Mouse (Mus musculus) embryonic fibroblast, embryonic 13.5 days (primary cell): ENCODE data around the gene Acp5.

Source experiments
- CTCF ChIP-seq: IDR thresholded peaks from 2 replicates; pipeline ENCODE4 v1.5.1; 2011; ENCODE audit warnings: mild to moderate bottlenecking, control low read depth, low read length, moderate library complexity, borderline replicate concordance; ENCODE audit not compliant: insufficient read depth
- POLR2A ChIP-seq: IDR thresholded peaks from 2 replicates; pipeline ENCODE4 v1.6.1; 2011; ENCODE audit warnings: low read depth, mild to moderate bottlenecking, control low read depth, low read length, moderate library complexity

GRCm38 (mm10) chr9:22135644-22136390, at the start of gene Acp5:
- TF ChIP-seq CTCF (no peak), POLR2A (no peak)
